9 mouse cellular contexts compared by ENCODE assay signal in genomic region chr5:77464851-77465548, GRCm38 (mm10). TPM values are rescaled to one million over a fixed set of nuclear protein-coding genes. Genes with fewer than 3 reads are reported as not detected.
DNase-seq lines count a peak whose midpoint lies in the region; ATAC-seq and TF ChIP-seq lines count a peak whose summit lies in the region.
"Had no signal": no experiment of that assay in that cellular context is flagged by ENCODE, and none has a peak within 500 bp of the region (broad histone marks: within the 10 kb centered on the region; RNA-seq: fewer than 3 reads in every experiment).

No protein-coding gene starts in this region.

- H3K4me1 ChIP-seq in forebrain, embryonic 14.5 days (ENCODE audit: control insufficient read depth, insufficient read depth, low read length) = no peaks in the 10 kb centered on the region
- H3K4me1 ChIP-seq in forebrain, embryonic 16.5 days (replicated peaks; ENCODE audit: control insufficient read depth, insufficient read depth, low read length) = no peaks in the 10 kb centered on the region
- 0 out of 2 replicates have a peak, but pooled peaks cover 4% of the 10 kb centered on the region for H3K4me1 ChIP-seq in heart, embryonic 13.5 days
- no peaks in the 10 kb centered on the region for H3K4me1 ChIP-seq in midbrain, postnatal 0 days (ENCODE audit: insufficient read depth, low read length)
- H3K4me1 ChIP-seq: limb, embryonic 12.5 days had no signal

- no peak overlapping the region for H3K4me2 ChIP-seq in forebrain, embryonic 14.5 days (ENCODE audit: low read length)
- H3K4me2 ChIP-seq in forebrain, embryonic 16.5 days (ENCODE audit: low read length) = no peak overlapping the region
- H3K4me2 ChIP-seq in heart, embryonic 13.5 days = peak overlapping the region; percentile 33
- no peak overlapping the region for H3K4me2 ChIP-seq in midbrain, postnatal 0 days (ENCODE audit: low read depth, low read length, poor library complexity, severe bottlenecking)
- H3K4me2 ChIP-seq: limb, embryonic 12.5 days had no signal

- H3K9ac ChIP-seq in forebrain, embryonic 14.5 days (ENCODE audit: low read length) = no peak overlapping the region
- no peak overlapping the region for H3K9ac ChIP-seq in forebrain, embryonic 16.5 days (replicated peaks; ENCODE audit: low read depth, low read length)
- H3K9ac ChIP-seq in heart, embryonic 13.5 days = no peak overlapping the region
- no peak overlapping the region for H3K9ac ChIP-seq in midbrain, postnatal 0 days (replicated peaks; ENCODE audit: low read length, poor library complexity, severe bottlenecking)
- H3K9ac ChIP-seq: limb, embryonic 12.5 days had no signal

- no peak overlapping the region for H3K27ac ChIP-seq in forebrain, embryonic 14.5 days (ENCODE audit: low read depth, low read length)
- H3K27ac ChIP-seq in forebrain, embryonic 16.5 days (ENCODE audit: low read length) = no peak overlapping the region
- no peak overlapping the region for H3K27ac ChIP-seq in heart, embryonic 13.5 days (replicated peaks)
- no peak overlapping the region for H3K27ac ChIP-seq in midbrain, postnatal 0 days (ENCODE audit: low read depth, low read length)
- H3K27ac ChIP-seq: limb, embryonic 12.5 days had no signal

- peak; percentile 64 for TF ChIP-seq CTCF in midbrain, postnatal 0 days (IDR thresholded peaks at IDR 0.05)

- no peaks in the 10 kb centered on the region for H3K27me3 ChIP-seq in forebrain, embryonic 14.5 days (replicated peaks; ENCODE audit: control insufficient read depth, insufficient read depth, low read length)
- H3K27me3 ChIP-seq in forebrain, embryonic 16.5 days (replicated peaks; ENCODE audit: control insufficient read depth, insufficient read depth, low read length) = no peaks in the 10 kb centered on the region
- H3K27me3 ChIP-seq in heart, embryonic 13.5 days (replicated peaks) = no peaks in the 10 kb centered on the region
- H3K27me3 ChIP-seq in midbrain, postnatal 0 days (ENCODE audit: insufficient read depth, low read length) = no peaks in the 10 kb centered on the region
- H3K27me3 ChIP-seq: limb, embryonic 12.5 days had no signal

- DNase-seq in forebrain, embryonic 14.5 days (ENCODE audit: low spot score) = peak; percentile 39
- DNase-seq in adrenal gland, postnatal 10 days = peak; percentile 87
- DNase-seq in embryo, embryonic 11 days = peak; percentile 71
- peak; percentile 59 to 71 for DNase-seq in left cerebral cortex, postnatal 14 days (ENCODE audit: low spot score in 2 of 2)
- peak; percentile 35 for DNase-seq in midbrain, postnatal 0 days (ENCODE audit: low spot score)
- DNase-seq in testis, postnatal 14 days (ENCODE audit: low spot score) = peak; percentile 60

- WGBS in forebrain, embryonic 14.5 days = 65% methylated on average over 19 of the region's 19 CpGs
- 57% methylated on average over 19 of the region's 19 CpGs for WGBS in forebrain, embryonic 16.5 days
- WGBS in heart, embryonic 13.5 days = 51% methylated on average over 19 of the region's 19 CpGs
- 65% methylated on average over 19 of the region's 19 CpGs for WGBS in midbrain, postnatal 0 days

- no peak for ATAC-seq in forebrain, embryonic 14.5 days
- ATAC-seq in forebrain, embryonic 16.5 days = no peak
- ATAC-seq in heart, embryonic 13.5 days (ENCODE audit: extremely low read depth, insufficient number of reproducible peaks, low FRiP score, low TSS enrichment) = no peak
- ATAC-seq in midbrain, postnatal 0 days (ENCODE audit: low FRiP score) = no peak

- H3K36me3 ChIP-seq in forebrain, embryonic 14.5 days (ENCODE audit: control insufficient read depth, insufficient read depth, low read length) = no peaks in the 10 kb centered on the region
- H3K36me3 ChIP-seq in forebrain, embryonic 16.5 days (ENCODE audit: control insufficient read depth, insufficient read depth) = no peaks in the 10 kb centered on the region
- H3K36me3 ChIP-seq in heart, embryonic 13.5 days = no peaks in the 10 kb centered on the region
- no peaks in the 10 kb centered on the region for H3K36me3 ChIP-seq in midbrain, postnatal 0 days (ENCODE audit: insufficient read depth, low read length)
- H3K36me3 ChIP-seq: limb, embryonic 12.5 days had no signal

- no peaks in the 10 kb centered on the region for H3K9me3 ChIP-seq in forebrain, embryonic 14.5 days (replicated peaks; ENCODE audit: control insufficient read depth, low read length)
- no peaks in the 10 kb centered on the region for H3K9me3 ChIP-seq in forebrain, embryonic 16.5 days (ENCODE audit: control insufficient read depth, low read length)
- H3K9me3 ChIP-seq in heart, embryonic 13.5 days = no peaks in the 10 kb centered on the region
- H3K9me3 ChIP-seq in midbrain, postnatal 0 days (ENCODE audit: low read length) = no peaks in the 10 kb centered on the region

- intact Hi-C loops in left cerebral cortex, postnatal 14 days (cut with DNase I) = loop anchor here (5.0 kb wide), 1 partner anchor 113 kb away; no protein-coding TSS in a partner anchor

- H3K4me3 ChIP-seq in forebrain, embryonic 14.5 days (ENCODE audit: low read depth, low read length) = no peak overlapping the region
- H3K4me3 ChIP-seq in forebrain, embryonic 16.5 days (replicated peaks; ENCODE audit: low read length) = no peak overlapping the region
- H3K4me3 ChIP-seq in heart, embryonic 13.5 days = no peak overlapping the region
- no peak overlapping the region for H3K4me3 ChIP-seq in midbrain, postnatal 0 days (ENCODE audit: low read depth, low read length)
- H3K4me3 ChIP-seq: limb, embryonic 12.5 days had no signal

RNA-seq across cellular contexts. Expression of gene Igfbp7, which starts 57.2 kb away (rescaled TPM):
- polyA plus RNA-seq in forebrain, embryonic 14.5 days (2014; fragmentation: Nextera tagmentation; extraction: Ambion mirVana) = 61.9 and 68.1 TPM in 2 replicates
- polyA plus RNA-seq in forebrain, embryonic 16.5 days (2015; fragmentation: Nextera tagmentation; extraction: Ambion mirVana) = 55.8 and 58.1 TPM in 2 replicates
- 100 to 1,000 TPM; 664 to 746 TPM for total RNA-seq in adrenal gland, postnatal 10 days (2021)
- 30.2 and 32.4 TPM in 2 replicates for polyA plus RNA-seq in heart, embryonic 13.5 days (2015; fragmentation: Nextera tagmentation; extraction: Ambion mirVana)
- total RNA-seq in left cerebral cortex, postnatal 14 days (2021) = 10 to 100 TPM; 66.5 to 70.9 TPM
- 44.6 and 45.9 TPM in 2 replicates for total RNA-seq in midbrain, postnatal 0 days (2014; rRNA removed)
- polyA plus RNA-seq in midbrain, postnatal 0 days (2015; fragmentation: Nextera tagmentation; extraction: Ambion mirVana) = 77.3 and 81.3 TPM in 2 replicates

Comparison
In these comparisons a context has a peak if more than half of its experiments do, and no peak if none do; other contexts are left out.
1. DNase-seq: peak in every context shown above with its lines; median percentile 87 in adrenal gland, postnatal 10 days; 71 in embryo, embryonic 11 days; 65 in left cerebral cortex, postnatal 14 days; 60 in testis, postnatal 14 days; 39 in forebrain, embryonic 14.5 days; 35 in midbrain, postnatal 0 days.